Mouse (Mus musculus) hindbrain, postnatal 0 days (tissue): ENCODE measurements around the gene RPS10-NUDT3. TPM values are rescaled to one million over a fixed set of nuclear protein-coding genes. Genes with fewer than 3 reads are reported as not detected.
A peak's percentile ranks its signal among the peaks of the same experiment; 100 is the strongest.

Experiments used
- ATAC-seq: fragments of 200-750 bp; cut with Nextera tagmentation; 2 replicates; pipeline ENCODE4 v1.8.0; 2017; ENCODE audit warnings: mild to moderate bottlenecking, moderate TSS enrichment, moderate library complexity
- DNase-seq: peaks from one replicate; pipeline ENCODE4 v3.0.0-alpha.2; 2015; ENCODE audit warnings: low spot score
- H3K27ac ChIP-seq: fragments of 300-500 bp; sonication (generic); 2 replicates; pipeline ENCODE4 v1.5.1; 2014; ENCODE audit warnings: mild to moderate bottlenecking
- H3K27me3 ChIP-seq: fragments of 300-500 bp; sonication (generic); 2 replicates; pipeline ENCODE4 v1.6.1; 2014; ENCODE audit warnings: low read length, mixed read lengths; ENCODE audit not compliant: insufficient read depth
- H3K36me3 ChIP-seq: fragments of 300-500 bp; sonication (generic); 2 replicates; pipeline ENCODE4 v1.6.1; 2014; ENCODE audit warnings: low read length, mixed read lengths; ENCODE audit not compliant: insufficient read depth
- H3K4me1 ChIP-seq: fragments of 300-500 bp; sonication (generic); 2 replicates; pipeline ENCODE4 v1.6.1; 2014; ENCODE audit warnings: antibody characterized with exemption, low read length, mixed read lengths; ENCODE audit not compliant: insufficient read depth
- H3K4me2 ChIP-seq: fragments of 300-500 bp; sonication (generic); 2 replicates; pipeline ENCODE4 v1.6.1; 2014; ENCODE audit warnings: low read depth, mild to moderate bottlenecking, low read length, moderate library complexity, mixed read lengths
- H3K4me3 ChIP-seq: fragments of 300-500 bp; sonication (generic); 2 replicates; pipeline ENCODE4 v1.5.1; 2014; ENCODE audit warnings: low read length
- H3K9ac ChIP-seq: fragments of 300-500 bp; sonication (generic); replicated peaks from 2 replicates; pipeline ENCODE4 v1.6.1; 2014; ENCODE audit warnings: mild to moderate bottlenecking, low read length, moderate library complexity, mixed read lengths
- H3K9me3 ChIP-seq: fragments of 300-500 bp; sonication (generic); 2 replicates; pipeline ENCODE4 v1.6.1; 2016; ENCODE audit warnings: low read length, mixed read lengths
- CTCF ChIP-seq: IDR thresholded peaks from 2 replicates; pipeline ENCODE4 v1.5.1; 2016; ENCODE audit warnings: antibody characterized with exemption, control low read depth, low read depth
- WGBS: fragments of 180-500 bp; shearing (Covaris S2); extraction: QIAGEN DNeasy Blood & Tissue Kit; methylation state at CpG from one replicate; pipeline ENCODE4 v1.1.7; 2014; 5-methylcytosine and 5-hydroxymethylcytosine counted together
- polyA plus RNA-seq: library from polyadenylated mRNA; unstranded; fragments of >200 nt; fragmentation: Nextera tagmentation; extraction: Ambion mirVana; gene quantifications from 2 replicates; pipeline ENCODE4 v1.2.1, GENCODE M21; 2015
- total RNA-seq: library from RNA; depleted of rRNA; stranded (reverse); fragments of >200 nt; gene quantifications from 2 replicates; pipeline ENCODE4 v1.2.3, GENCODE M21; 2014

The RPS10-NUDT3 gene
- total and polyA plus RNA-seq, 2 experiments from 2014 or later = not detected

- Histone ChIP-seq H3K4me3 (no peak overlapping the region), H3K36me3 (no peaks in the 10 kb centered on the region), H3K4me1 (peaks cover 18% of the 10 kb centered on the region), H3K4me2 (no peak overlapping the region; the same call in 1 of the 2 replicates), H3K9me3 (no peaks in the 10 kb centered on the region), H3K27ac (no peak overlapping the region), H3K9ac (no peak overlapping the region), H3K27me3 (no peaks in the 10 kb centered on the region)
- ATAC-seq = no peak
- no peak for DNase-seq
- no peak for TF ChIP-seq CTCF
- 56% methylated on average over 20 of the region's 20 CpGs for WGBS
These were observed 80.7 kb downstream of the RPS10-NUDT3 start for GRCm38 (mm10) chr17:27554062-27554960.

GRCm38 (mm10) chr17:27552215-27553201 is 82.5 kb downstream of the RPS10-NUDT3 start:
- peaks cover 9% of the 10 kb centered on the region; the same call in 1 of the 2 replicates for H3K4me1 ChIP-seq
- H3K4me3 ChIP-seq = no peak overlapping the region
- 62% methylated on average over 23 of the region's 23 CpGs for WGBS
- H3K36me3 ChIP-seq = no peaks in the 10 kb centered on the region
- H3K4me2 ChIP-seq = no peak overlapping the region
- DNase-seq (no peak), ATAC-seq (no peak)
- no peak for TF ChIP-seq CTCF
- H3K27ac ChIP-seq = no peak overlapping the region
- no peaks in the 10 kb centered on the region for H3K27me3 ChIP-seq
- H3K9ac ChIP-seq = no peak overlapping the region
- no peaks in the 10 kb centered on the region for H3K9me3 ChIP-seq

GRCm38 (mm10) chr17:27551393-27551940 is 83.6 kb downstream of the RPS10-NUDT3 start:
- no peaks in the 10 kb centered on the region for H3K27me3 ChIP-seq
- H3K4me2 ChIP-seq = no peak overlapping the region
- DNase-seq (no peak), ATAC-seq (no peak)
- H3K9me3 ChIP-seq = no peaks in the 10 kb centered on the region
- no peak overlapping the region for H3K9ac ChIP-seq
- 71% methylated on average over 10 of the region's 10 CpGs for WGBS
- no peak overlapping the region for H3K4me3 ChIP-seq
- H3K4me1 ChIP-seq = peaks cover 9% of the 10 kb centered on the region; the same call in 1 of the 2 replicates
- H3K36me3 ChIP-seq = no peaks in the 10 kb centered on the region
- H3K27ac ChIP-seq = no peak overlapping the region
- TF ChIP-seq CTCF = no peak

- Histone ChIP-seq H3K4me1 (0 out of 2 replicates have a peak, but pooled peaks cover 9% of the 10 kb centered on the region), H3K36me3 (no peaks in the 10 kb centered on the region), H3K9ac (no peak overlapping the region), H3K27ac (no peak overlapping the region), H3K9me3 (no peaks in the 10 kb centered on the region), H3K4me3 (no peak overlapping the region), H3K4me2 (no peak overlapping the region), H3K27me3 (no peaks in the 10 kb centered on the region)
- no peak for TF ChIP-seq CTCF
- ATAC-seq (peak; percentile 72; the same call in 1 of the 2 replicates), DNase-seq (no peak)
- 47% methylated on average over 8 of the region's 8 CpGs for WGBS
These were observed 85.8 kb downstream of the RPS10-NUDT3 start for GRCm38 (mm10) chr17:27549234-27549633.

- 71% methylated on average over 9 of the region's 9 CpGs for WGBS
- Histone ChIP-seq H3K4me2 (no peak overlapping the region), H3K27me3 (no peaks in the 10 kb centered on the region), H3K27ac (no peak overlapping the region), H3K4me3 (no peak overlapping the region), H3K9me3 (no peaks in the 10 kb centered on the region), H3K4me1 (0 out of 2 replicates have a peak, but pooled peaks cover 9% of the 10 kb centered on the region), H3K9ac (no peak overlapping the region), H3K36me3 (no peaks in the 10 kb centered on the region)
- no peak for DNase-seq
- no peak for ATAC-seq
- no peak for TF ChIP-seq CTCF
These were observed 87.7 kb downstream of the RPS10-NUDT3 start for GRCm38 (mm10) chr17:27547253-27547868.

GRCm38 (mm10) chr17:27546574-27547085 is 88.4 kb downstream of the RPS10-NUDT3 start:
- Histone ChIP-seq H3K9ac (no peak overlapping the region), H3K4me2 (no peak overlapping the region), H3K27ac (no peak overlapping the region), H3K4me1 (0 out of 2 replicates have a peak, but pooled peaks cover 9% of the 10 kb centered on the region), H3K4me3 (no peak overlapping the region), H3K9me3 (no peaks in the 10 kb centered on the region), H3K27me3 (no peaks in the 10 kb centered on the region), H3K36me3 (no peaks in the 10 kb centered on the region)
- no peak for DNase-seq
- TF ChIP-seq CTCF = no peak
- ATAC-seq = no peak
- 63% methylated on average over 7 of the region's 7 CpGs for WGBS
